Mouse (Mus musculus) G1E (cell line): ENCODE results near the gene Tmem229a.

ENCODE experiments used
- CTCF ChIP-seq: IDR thresholded peaks from 2 replicates; pipeline ENCODE4 v1.5.1; 2012; ENCODE audit warnings: low read depth, low read length, inconsistent platforms, mixed read lengths
- TAL1 ChIP-seq: conservative IDR thresholded peaks from 2 replicates; pipeline ENCODE4 v1.6.1; 2012; ENCODE audit warnings: low read depth, low read length, inconsistent platforms, mixed read lengths

DNA sequence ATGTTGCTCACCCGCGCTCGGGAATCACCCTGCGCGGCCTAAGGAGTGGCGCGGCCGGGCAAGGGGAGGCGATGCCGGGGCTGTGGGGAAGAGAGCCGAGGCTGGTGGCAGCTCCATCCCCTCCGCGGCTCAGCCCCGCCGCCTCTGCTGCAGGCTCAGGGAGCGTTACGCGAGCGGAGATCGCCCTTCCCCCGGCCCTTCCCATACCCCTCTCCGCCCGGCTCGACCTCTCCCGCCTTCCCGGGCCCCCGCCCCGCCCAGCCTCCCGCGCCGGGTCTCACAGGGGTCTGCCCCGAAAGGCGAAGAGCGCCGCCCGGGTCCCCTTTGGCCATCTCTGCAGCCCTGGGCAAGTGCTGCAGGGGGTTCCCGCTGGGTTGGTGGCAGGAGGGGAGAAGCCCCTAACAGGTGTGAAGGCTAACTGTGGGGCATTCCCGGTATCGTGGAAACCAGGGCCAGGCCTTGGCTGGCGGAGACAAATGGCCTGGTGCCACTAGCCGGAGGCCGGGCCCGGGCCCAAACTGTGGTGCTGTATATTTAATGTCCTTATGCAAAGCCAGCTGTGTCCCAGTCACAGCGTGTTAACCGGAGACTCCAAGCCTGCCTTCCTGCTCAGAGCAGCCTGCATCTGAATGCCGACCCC lies at the start of gene Tmem229a:
- TF ChIP-seq TAL1, result no peak
- no peak for TF ChIP-seq CTCF
